Mouse (Mus musculus) hindbrain, embryonic 12.5 days (tissue): ENCODE measurements at regions not wholly inside any gene's neighbourhood (a gene's known extent, or its start where the extent isn't known, plus 50 kb on each side); places are given as distances from the start of the nearest gene placed in this dataset.
"Not testable (repeated sequence)": the region's sequence is repeated elsewhere in the genome, so short reads cannot be mapped to it uniquely, and the experiment has no call there.

Source experiments
- ATAC-seq: fragments of 200-750 bp; cut with Nextera tagmentation; 2 replicates; pipeline ENCODE4 v1.8.0; 2017; ENCODE audit warnings: moderate TSS enrichment; ENCODE audit not compliant: low FRiP score
- H3K27ac ChIP-seq: fragments of 300-500 bp; sonication (generic); 2 replicates; pipeline ENCODE4 v1.5.1; 2016; ENCODE audit warnings: mild to moderate bottlenecking
- H3K27me3 ChIP-seq: fragments of 300-500 bp; sonication (generic); 2 replicates; pipeline ENCODE4 v1.6.1; 2016; ENCODE audit warnings: mild to moderate bottlenecking
- H3K36me3 ChIP-seq: fragments of 300-500 bp; sonication (generic); 2 replicates; pipeline ENCODE4 v1.6.1; 2016; ENCODE audit warnings: mild to moderate bottlenecking
- H3K4me1 ChIP-seq: fragments of 300-500 bp; sonication (generic); 2 replicates; pipeline ENCODE4 v1.6.1; 2016
- H3K4me2 ChIP-seq: fragments of 300-500 bp; sonication (generic); replicated peaks from 2 replicates; pipeline ENCODE4 v1.6.1; 2016; ENCODE audit warnings: mild to moderate bottlenecking
- H3K4me3 ChIP-seq: fragments of 300-500 bp; sonication (generic); 2 replicates; pipeline ENCODE4 v1.5.1; 2016; ENCODE audit warnings: mild to moderate bottlenecking
- H3K9ac ChIP-seq: fragments of 300-500 bp; sonication (generic); 2 replicates; pipeline ENCODE4 v1.6.1; 2016; ENCODE audit warnings: mild to moderate bottlenecking, moderate library complexity
- H3K9me3 ChIP-seq: fragments of 300-500 bp; sonication (generic); replicated peaks from 2 replicates; pipeline ENCODE4 v1.6.1; 2016; ENCODE audit warnings: mild to moderate bottlenecking
- WGBS: fragments of 180-500 bp; shearing (Covaris S2); methylation state at CpG from one replicate; pipeline ENCODE4 v1.1.7; 2016; 5-methylcytosine and 5-hydroxymethylcytosine counted together

GRCm38 (mm10) chr8:59715430-59715829, 787.6 kb downstream of the Gm10283 start:
- ATAC-seq, H3K27ac ChIP-seq, H3K9ac ChIP-seq, H3K4me1 ChIP-seq, H3K36me3 ChIP-seq, H3K27me3 ChIP-seq, H3K4me3 ChIP-seq, H3K9me3 ChIP-seq, H3K4me2 ChIP-seq: not testable (repeated sequence)
- 84% methylated on average over 5 of the region's 5 CpGs for WGBS

- Histone ChIP-seq H3K9ac (no peak overlapping the region), H3K4me1 (no peaks in the 10 kb centered on the region), H3K27me3 (no peaks in the 10 kb centered on the region), H3K36me3 (no peaks in the 10 kb centered on the region), H3K27ac (no peak overlapping the region), H3K4me3 (no peak overlapping the region), H3K9me3 (no peaks in the 10 kb centered on the region), H3K4me2 (no peak overlapping the region)
- ATAC-seq, result peak; percentile 38; the same call in 1 of the 2 replicates
- 79% methylated on average over 6 of the region's 6 CpGs for WGBS
These were observed 791.5 kb upstream of the Galntl6 start for GRCm38 (mm10) chr8:59703947-59704346.
